Comparison of ENCODE assay signal across 10 mouse cellular contexts in genomic region chr2:111058586-111059261, GRCm38 (mm10). TPM values are rescaled to one million over a fixed set of nuclear protein-coding genes. Genes with fewer than 3 reads are reported as not detected.
DNase-seq lines count a peak whose midpoint lies in the region; ATAC-seq lines count a peak whose summit lies in the region.
"Had no signal": no experiment of that assay in that cellular context is flagged by ENCODE, and none has a peak within 500 bp of the region (broad histone marks: within the 10 kb centered on the region; RNA-seq: fewer than 3 reads in every experiment).

No protein-coding gene starts in this region.

- no peaks in the 10 kb centered on the region for H3K27me3 ChIP-seq in hindbrain, embryonic 11.5 days (ENCODE audit: control insufficient read depth, insufficient read depth, low read length)
- no peaks in the 10 kb centered on the region for H3K27me3 ChIP-seq in hindbrain, embryonic 10.5 days (ENCODE audit: insufficient read depth, poor library complexity, severe bottlenecking)
- H3K27me3 ChIP-seq in midbrain, embryonic 11.5 days (ENCODE audit: control insufficient read depth, insufficient read depth, low read length), result no peaks in the 10 kb centered on the region

- H3K9ac ChIP-seq in hindbrain, embryonic 11.5 days (ENCODE audit: low read depth, low read length), result no peak overlapping the region
- no peak overlapping the region for H3K9ac ChIP-seq in midbrain, embryonic 11.5 days (ENCODE audit: low read length)

- no peak overlapping the region for H3K4me3 ChIP-seq in hindbrain, embryonic 11.5 days (ENCODE audit: low read depth, low read length)
- no peak overlapping the region for H3K4me3 ChIP-seq in hindbrain, embryonic 10.5 days
- no peak overlapping the region for H3K4me3 ChIP-seq in midbrain, embryonic 11.5 days (ENCODE audit: low read depth, low read length)

- no peaks in the 10 kb centered on the region for H3K4me1 ChIP-seq in hindbrain, embryonic 11.5 days (replicated peaks; ENCODE audit: control insufficient read depth, insufficient read depth, low read length)
- H3K4me1 ChIP-seq in hindbrain, embryonic 10.5 days (replicated peaks), result no peaks in the 10 kb centered on the region
- no peaks in the 10 kb centered on the region for H3K4me1 ChIP-seq in midbrain, embryonic 11.5 days (ENCODE audit: control insufficient read depth, insufficient read depth, low read length)

- no peaks in the 10 kb centered on the region for H3K36me3 ChIP-seq in hindbrain, embryonic 11.5 days (ENCODE audit: control insufficient read depth, insufficient read depth, low read length)
- H3K36me3 ChIP-seq in hindbrain, embryonic 10.5 days, result no peaks in the 10 kb centered on the region
- no peaks in the 10 kb centered on the region for H3K36me3 ChIP-seq in midbrain, embryonic 11.5 days (ENCODE audit: control insufficient read depth, insufficient read depth, low read length)

- no peak overlapping the region for H3K4me2 ChIP-seq in hindbrain, embryonic 11.5 days (replicated peaks; ENCODE audit: low read depth, low read length)
- no peak overlapping the region for H3K4me2 ChIP-seq in midbrain, embryonic 11.5 days

- no peaks in the 10 kb centered on the region for H3K9me3 ChIP-seq in hindbrain, embryonic 11.5 days (ENCODE audit: control insufficient read depth, low read length)
- no peaks in the 10 kb centered on the region for H3K9me3 ChIP-seq in hindbrain, embryonic 10.5 days
- no peaks in the 10 kb centered on the region for H3K9me3 ChIP-seq in midbrain, embryonic 11.5 days (ENCODE audit: control insufficient read depth, low read length)

- peak; percentile 93 for ATAC-seq in hindbrain, embryonic 11.5 days (ENCODE audit: low FRiP score)
- ATAC-seq in midbrain, embryonic 11.5 days (ENCODE audit: low FRiP score), result peak; percentile 95

- H3K27ac ChIP-seq in hindbrain, embryonic 11.5 days (ENCODE audit: low read depth, low read length), result no peak overlapping the region
- no peak overlapping the region for H3K27ac ChIP-seq in hindbrain, embryonic 10.5 days
- H3K27ac ChIP-seq in midbrain, embryonic 11.5 days (ENCODE audit: low read depth, low read length), result no peak overlapping the region

- 98% methylated on average over 1 of the region's 1 CpGs for WGBS in hindbrain, embryonic 11.5 days
- WGBS in hindbrain, embryonic 10.5 days, result 97% methylated on average over 1 of the region's 1 CpGs
- WGBS in midbrain, embryonic 11.5 days, result 91% methylated on average over 1 of the region's 1 CpGs

- peak; percentile 73 for DNase-seq in hindbrain, embryonic 11.5 days (ENCODE audit: low spot score)
- no peak for DNase-seq in hindbrain, embryonic 10.5 days (ENCODE audit: low spot score)
- peak; percentile 57 for DNase-seq in MN1 (ENCODE audit: low spot score)
- DNase-seq in embryo, embryonic 9.5 days (ENCODE audit: extremely low spot score), result peak; percentile 43
- peak; percentile 41 for DNase-seq in kidney, adult 9 months
- DNase-seq in midbrain, embryonic 11.5 days (ENCODE audit: low spot score, missing footprints), result peak; percentile 92
- DNase-seq in gastrocnemius, postnatal 10 days, result no peak
- DNase-seq in frontal cortex, postnatal 10 days (ENCODE audit: low spot score in 2 of 2), result no peak

RNA-seq across cellular contexts. Expression of gene Gm13941, which starts 47.1 kb away (rescaled TPM):
- polyA plus RNA-seq in hindbrain, embryonic 11.5 days (2014; fragmentation: Nextera tagmentation; extraction: Ambion mirVana), result not detected in 2 replicates
- polyA plus RNA-seq in hindbrain, embryonic 10.5 days (2016; fragmentation: Nextera tagmentation; extraction: Ambion mirVana), result not detected in 2 replicates
- polyA plus RNA-seq in midbrain, embryonic 11.5 days (2014; fragmentation: Nextera tagmentation; extraction: Ambion mirVana), result not detected in 2 replicates
- total RNA-seq in gastrocnemius, postnatal 10 days (2021), result not detected
- total RNA-seq: adrenal gland, postnatal 36 days; layer of hippocampus, postnatal 14 days had no signal

Comparison
In these comparisons a context has a peak if more than half of its experiments do, and no peak if none do; other contexts are left out.
1. DNase-seq: peak in hindbrain, embryonic 11.5 days (single experiment), MN1 (single experiment), embryo, embryonic 9.5 days (single experiment), kidney, adult 9 months (single experiment) and midbrain, embryonic 11.5 days (single experiment); none in hindbrain, embryonic 10.5 days (single experiment), gastrocnemius, postnatal 10 days (single experiment) and frontal cortex, postnatal 10 days (0 of 2).